Mouse (Mus musculus) midbrain, embryonic 15.5 days (tissue): ENCODE measurements around the gene Krt42. TPM values are rescaled to one million over a fixed set of nuclear protein-coding genes. Genes with fewer than 3 reads are reported as not detected.
"Not testable (repeated sequence)": the region's sequence is repeated elsewhere in the genome, so short reads cannot be mapped to it uniquely, and the experiment has no call there.

Experiments used
- ATAC-seq: fragments of 200-750 bp; cut with Nextera tagmentation; replicated peaks from 2 replicates; pipeline ENCODE4 v1.8.0; 2017; ENCODE audit warnings: moderate TSS enrichment
- H3K27ac ChIP-seq: fragments of 300-500 bp; sonication (generic); 2 replicates; pipeline ENCODE4 v1.5.1; 2015; ENCODE audit warnings: mild to moderate bottlenecking, inconsistent platforms
- H3K27me3 ChIP-seq: fragments of 300-500 bp; sonication (generic); replicated peaks from 2 replicates; pipeline ENCODE4 v1.6.1; 2015; ENCODE audit warnings: inconsistent platforms
- H3K36me3 ChIP-seq: fragments of 300-500 bp; sonication (generic); replicated peaks from 2 replicates; pipeline ENCODE4 v1.6.1; 2015; ENCODE audit warnings: inconsistent platforms
- H3K4me1 ChIP-seq: fragments of 300-500 bp; sonication (generic); 2 replicates; pipeline ENCODE4 v1.6.1; 2015; ENCODE audit warnings: inconsistent platforms
- H3K4me2 ChIP-seq: fragments of 300-500 bp; sonication (generic); 2 replicates; pipeline ENCODE4 v1.6.1; 2015; ENCODE audit warnings: inconsistent platforms, mild to moderate bottlenecking, moderate library complexity
- H3K4me3 ChIP-seq: fragments of 300-500 bp; sonication (generic); 2 replicates; pipeline ENCODE4 v1.5.1; 2015; ENCODE audit warnings: mild to moderate bottlenecking, inconsistent platforms
- H3K9ac ChIP-seq: fragments of 300-500 bp; sonication (generic); 2 replicates; pipeline ENCODE4 v1.6.1; 2015; ENCODE audit warnings: mild to moderate bottlenecking, inconsistent platforms
- H3K9me3 ChIP-seq: fragments of 300-500 bp; sonication (generic); 2 replicates; pipeline ENCODE4 v1.6.1; 2016; ENCODE audit warnings: inconsistent platforms
- WGBS: fragments of 180-500 bp; shearing (Covaris S2); methylation state at CpG from one replicate; pipeline ENCODE4 v1.1.7; 2015; ENCODE audit warnings: mixed read lengths; 5-methylcytosine and 5-hydroxymethylcytosine counted together
- polyA plus RNA-seq: library from polyadenylated mRNA; unstranded; fragments of >200 nt; fragmentation: Nextera tagmentation; extraction: Ambion mirVana; gene quantifications from 2 replicates; pipeline ENCODE4 v1.2.1, GENCODE M21; 2015

Krt42 gene
- polyA plus RNA-seq, 1 experiment from 2014 or later: not detected

DNA sequence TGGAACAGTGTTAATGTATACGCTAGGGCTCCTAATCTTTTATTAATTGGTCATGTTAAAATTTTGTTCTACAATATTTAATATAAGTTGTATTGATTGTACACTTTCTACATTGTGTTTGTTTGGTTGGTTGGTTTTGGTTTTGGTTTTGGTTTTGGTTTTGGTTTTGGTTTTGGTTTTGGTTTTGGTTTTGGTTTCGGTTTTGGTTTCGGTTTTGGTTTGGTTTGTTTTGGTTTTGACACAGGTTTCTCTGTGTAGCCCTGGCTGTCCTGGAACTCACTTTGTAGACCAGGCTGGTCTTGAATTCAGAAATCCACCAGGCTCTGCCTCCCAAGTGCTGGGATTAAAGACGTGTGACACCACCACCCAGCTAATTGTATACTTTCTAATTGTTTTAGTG, 29.4 kb downstream of the Krt42 start:
- WGBS: 89% methylated on average over 4 of the region's 4 CpGs
- not testable (repeated sequence) for ATAC-seq, H3K4me1 ChIP-seq, H3K4me2 ChIP-seq, H3K9me3 ChIP-seq, H3K36me3 ChIP-seq, H3K27ac ChIP-seq, H3K9ac ChIP-seq, H3K27me3 ChIP-seq, H3K4me3 ChIP-seq

DNA sequence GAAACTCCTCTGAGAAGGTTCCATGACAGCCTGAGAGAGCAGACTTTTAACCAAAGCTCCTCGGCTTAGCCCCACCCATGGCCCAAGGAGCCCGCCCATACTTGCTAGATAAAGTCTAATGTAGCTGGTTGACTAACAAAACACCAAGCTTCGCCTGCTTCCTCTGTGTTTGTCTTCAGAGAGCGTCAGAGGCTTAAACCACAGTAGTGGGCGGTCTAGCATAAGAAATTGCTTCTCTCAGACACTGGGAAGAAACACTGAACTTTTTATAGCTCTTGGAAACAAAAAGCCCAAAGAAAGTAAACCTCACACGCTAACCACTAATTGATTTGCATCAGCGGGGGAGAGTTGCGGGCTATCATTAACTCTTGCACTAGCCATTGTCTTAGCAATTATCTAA, 47.9 kb downstream of the Krt42 start:
- no peak for ATAC-seq
- H3K9ac ChIP-seq: no peak overlapping the region
- H3K4me1 ChIP-seq: no peaks in the 10 kb centered on the region

DNA sequence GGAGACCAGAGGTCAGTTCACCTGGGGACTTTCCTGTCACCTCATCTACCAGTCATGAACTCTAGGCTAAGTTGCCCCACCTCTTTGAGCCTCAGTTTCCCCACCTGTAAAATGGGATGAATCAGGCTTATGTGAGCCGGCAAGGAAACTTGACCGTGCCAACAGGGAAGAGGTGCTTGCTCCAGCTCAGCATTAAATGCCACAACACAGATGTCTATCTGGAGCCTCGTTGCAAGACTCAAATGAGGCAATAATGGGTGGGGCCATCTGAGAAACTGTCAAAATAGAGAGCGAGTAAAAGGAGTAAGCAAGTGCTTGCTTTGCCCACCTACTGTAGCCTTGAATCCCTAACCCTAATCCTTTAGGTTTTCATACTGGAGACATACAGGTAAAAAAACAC, 50.4 kb downstream of the Krt42 start:
- no peak overlapping the region for H3K4me3 ChIP-seq
- H3K27ac ChIP-seq: no peak overlapping the region
- ATAC-seq: no peak
- no peak overlapping the region for H3K4me2 ChIP-seq
- no peaks in the 10 kb centered on the region for H3K9me3 ChIP-seq
- no peaks in the 10 kb centered on the region for H3K27me3 ChIP-seq
- WGBS: 86% methylated on average over 4 of the region's 4 CpGs
- H3K36me3 ChIP-seq: no peaks in the 10 kb centered on the region
- H3K4me1 ChIP-seq: no peaks in the 10 kb centered on the region
- no peak overlapping the region for H3K9ac ChIP-seq

More for the DNA sequence above, 47.9 kb downstream of the Krt42 start:
- H3K27me3 ChIP-seq: no peaks in the 10 kb centered on the region
- H3K4me2 ChIP-seq: no peak overlapping the region
- no peaks in the 10 kb centered on the region for H3K36me3 ChIP-seq
- H3K4me3 ChIP-seq: no peak overlapping the region
- WGBS: 69% methylated on average over 8 of the region's 8 CpGs
- H3K27ac ChIP-seq: no peak overlapping the region
- no peaks in the 10 kb centered on the region for H3K9me3 ChIP-seq

Other genes with a start within 250 kb of the Krt42 start
- not detected in 2 replicates for gene Krt33b, start 240.0 kb downstream of the Krt42 start, polyA plus RNA-seq
- not detected in 2 replicates for gene Krt34, start 228.3 kb downstream of the Krt42 start, polyA plus RNA-seq
- not detected in 2 replicates for gene Krt31, start 219.3 kb downstream of the Krt42 start, polyA plus RNA-seq
- not detected in 2 replicates for gene Krt32, start 181.6 kb downstream of the Krt42 start, polyA plus RNA-seq
- not detected in 2 replicates for gene Krt35, start 173.6 kb downstream of the Krt42 start, polyA plus RNA-seq
- gene Krt36, start 164.2 kb downstream of the Krt42 start, polyA plus RNA-seq: not detected in 2 replicates
- 0.26 TPM in 1 of 2 replicates, not detected in the other for gene Krt13, start 148.3 kb downstream of the Krt42 start, polyA plus RNA-seq
- gene Krt15, start 133.9 kb downstream of the Krt42 start, polyA plus RNA-seq: 0.42 and 4.2 TPM in 2 replicates
- gene Krt19, start 121.2 kb downstream of the Krt42 start, polyA plus RNA-seq: 2.1 and 2.6 TPM in 2 replicates
- gene Krt9, start 76.6 kb downstream of the Krt42 start, polyA plus RNA-seq: not detected in 2 replicates
- gene Krt14, start 62.3 kb downstream of the Krt42 start, polyA plus RNA-seq: 0.26 and 6.1 TPM in 2 replicates
- gene Krt16, start 21.0 kb downstream of the Krt42 start, polyA plus RNA-seq: not detected in 2 replicates
- 1.1 TPM in 1 of 2 replicates, not detected in the other for gene Krt17, start 8.8 kb downstream of the Krt42 start, polyA plus RNA-seq
- 1,086 and 1,110 TPM in 2 replicates for gene Eif1, start 50.0 kb upstream of the Krt42 start, polyA plus RNA-seq
- gene Gast, start 64.5 kb upstream of the Krt42 start, polyA plus RNA-seq: 2.0 and 2.3 TPM in 2 replicates
- 315 and 316 TPM in 2 replicates for gene Hap1, start 86.3 kb upstream of the Krt42 start, polyA plus RNA-seq
- gene Jup, start 127.9 kb upstream of the Krt42 start, polyA plus RNA-seq: 104 and 105 TPM in 2 replicates
- gene P3h4, start 145.0 kb upstream of the Krt42 start, polyA plus RNA-seq: 20.3 and 21.2 TPM in 2 replicates
- gene Fkbp10, start 145.8 kb upstream of the Krt42 start, polyA plus RNA-seq: 23.3 and 27.5 TPM in 2 replicates
- gene Nt5c3b, start 171.9 kb upstream of the Krt42 start, polyA plus RNA-seq: 115 and 116 TPM in 2 replicates
- gene Klhl10, start 172.0 kb upstream of the Krt42 start, polyA plus RNA-seq: 0.89 and 1.1 TPM in 2 replicates
- gene Klhl11, start 202.9 kb upstream of the Krt42 start, polyA plus RNA-seq: 12.4 and 12.8 TPM in 2 replicates